Mouse (Mus musculus): ENCODE measurements at regions not wholly inside any gene's neighbourhood (a gene's known extent, or its start where the extent isn't known, plus 50 kb on each side); places are given as distances from the start of the nearest gene placed in this dataset.

DNA sequence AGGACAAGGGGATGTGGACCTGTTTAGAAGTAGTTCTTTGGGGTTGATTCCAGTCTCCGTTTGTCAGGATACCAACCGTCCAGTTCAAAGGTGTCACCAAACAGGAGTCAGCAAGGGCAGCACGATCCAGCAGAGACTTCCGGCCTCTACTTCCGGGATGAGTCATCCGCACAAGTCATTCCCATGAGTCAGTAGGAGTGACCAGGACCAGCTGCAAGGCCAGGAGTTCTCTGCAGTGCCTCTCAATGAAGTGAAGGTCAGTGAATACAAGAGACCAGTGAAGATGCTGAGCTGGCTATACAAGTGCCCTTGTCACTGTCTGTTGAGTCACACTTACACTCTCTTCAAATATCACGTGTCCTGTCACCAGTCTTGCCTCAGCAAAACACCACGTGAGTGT lies 272.8 kb upstream of the Cntnap4 start:
- DNase-seq (ENCODE audit: low spot score) = no peak
- no peaks in the 10 kb centered on the region for H3K27me3 ChIP-seq (ENCODE audit: insufficient read depth, low read length)
- TF ChIP-seq CTCF (IDR thresholded peaks at IDR 0.05) = no peak
- H3K4me3 ChIP-seq (ENCODE audit: low read depth, low read length) = no peak overlapping the region
- no peaks in the 10 kb centered on the region for H3K36me3 ChIP-seq (ENCODE audit: insufficient read depth, low read length)
- H3K9ac ChIP-seq (replicated peaks; ENCODE audit: low read length, poor library complexity, severe bottlenecking) = no peak overlapping the region
- H3K4me2 ChIP-seq (ENCODE audit: low read depth, low read length, poor library complexity, severe bottlenecking) = no peak overlapping the region
- no peak for ATAC-seq (ENCODE audit: low FRiP score)
- H3K4me1 ChIP-seq (ENCODE audit: insufficient read depth, low read length) = no peaks in the 10 kb centered on the region
- H3K27ac ChIP-seq (ENCODE audit: low read depth, low read length) = no peak overlapping the region
- H3K9me3 ChIP-seq (ENCODE audit: low read length) = no peaks in the 10 kb centered on the region
- 88% methylated on average over 8 of the region's 8 CpGs for WGBS

DNA sequence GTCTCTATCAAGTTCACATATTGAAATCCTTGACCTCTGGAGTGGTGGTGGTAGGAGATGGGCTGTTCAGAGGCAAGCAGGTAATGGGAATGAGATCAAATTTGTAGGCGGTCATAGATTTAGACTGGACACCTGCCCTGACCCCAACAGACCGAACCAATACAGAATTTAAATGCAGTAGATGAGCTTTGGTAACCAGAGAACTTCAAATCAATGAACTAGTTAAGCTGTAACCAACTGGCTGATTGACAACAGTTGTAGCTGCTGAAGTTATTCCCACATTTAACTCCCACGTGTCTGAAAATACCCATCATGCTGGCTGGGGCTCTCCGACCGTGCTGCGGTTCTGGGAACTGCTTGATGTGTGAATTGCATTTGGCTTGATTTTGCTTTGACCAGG lies 268.5 kb upstream of the Gm6793 start:
- Histone ChIP-seq H3K9me3 (ENCODE audit: low read length) (no peaks in the 10 kb centered on the region), H3K36me3 (ENCODE audit: insufficient read depth, low read length) (no peaks in the 10 kb centered on the region), H3K4me1 (ENCODE audit: insufficient read depth, low read length) (no peaks in the 10 kb centered on the region), H3K4me2 (ENCODE audit: low read depth, low read length, poor library complexity, severe bottlenecking) (no peak overlapping the region), H3K27me3 (ENCODE audit: insufficient read depth, low read length) (no peaks in the 10 kb centered on the region), H3K27ac (ENCODE audit: low read depth, low read length) (no peak overlapping the region), H3K9ac (replicated peaks; ENCODE audit: low read length, poor library complexity, severe bottlenecking) (no peak overlapping the region), H3K4me3 (ENCODE audit: low read depth, low read length) (no peak overlapping the region)
- no peak for DNase-seq (ENCODE audit: low spot score)
- no peak for ATAC-seq (ENCODE audit: low FRiP score)
- TF ChIP-seq CTCF (IDR thresholded peaks at IDR 0.05) = no peak
- WGBS = 92% methylated on average over 6 of the region's 6 CpGs

DNA sequence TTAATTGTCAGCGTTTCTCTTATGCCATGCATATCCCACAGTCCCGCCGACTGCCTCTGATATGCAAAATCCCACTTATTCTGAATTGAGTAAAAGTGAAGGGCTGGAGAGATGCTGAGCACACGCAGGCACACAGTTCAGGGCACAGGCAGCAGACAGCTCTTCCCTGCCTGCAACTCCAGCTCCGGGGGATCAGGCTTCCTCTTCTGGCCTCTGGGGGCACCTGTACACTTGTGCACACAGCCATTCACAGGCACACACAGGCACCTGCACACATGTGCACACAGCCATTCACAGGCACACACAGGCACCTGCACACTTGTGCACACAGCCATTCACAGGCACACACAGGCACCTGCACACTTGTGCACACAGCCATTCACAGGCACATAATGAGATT lies 254.8 kb upstream of the Gm6793 start:
- WGBS = 19% methylated on average over 5 of the region's 5 CpGs
- peak; percentile 41 for TF ChIP-seq CTCF (IDR thresholded peaks at IDR 0.05)
- Histone ChIP-seq H3K9me3 (ENCODE audit: low read length) (no peaks in the 10 kb centered on the region), H3K27me3 (ENCODE audit: insufficient read depth, low read length) (no peaks in the 10 kb centered on the region), H3K4me2 (ENCODE audit: low read depth, low read length, poor library complexity, severe bottlenecking) (0 out of 2 replicates have a peak overlapping the region, but pooled peaks have one; percentile 15), H3K27ac (ENCODE audit: low read depth, low read length) (no peak overlapping the region), H3K36me3 (ENCODE audit: insufficient read depth, low read length) (no peaks in the 10 kb centered on the region), H3K4me3 (ENCODE audit: low read depth, low read length) (no peak overlapping the region), H3K9ac (replicated peaks; ENCODE audit: low read length, poor library complexity, severe bottlenecking) (no peak overlapping the region), H3K4me1 (ENCODE audit: insufficient read depth, low read length) (peaks cover 6% of the 10 kb centered on the region; the same call in 1 of the 2 replicates)
- DNase-seq (ENCODE audit: low spot score) (no peak), ATAC-seq (ENCODE audit: low FRiP score) (no peak)

DNA sequence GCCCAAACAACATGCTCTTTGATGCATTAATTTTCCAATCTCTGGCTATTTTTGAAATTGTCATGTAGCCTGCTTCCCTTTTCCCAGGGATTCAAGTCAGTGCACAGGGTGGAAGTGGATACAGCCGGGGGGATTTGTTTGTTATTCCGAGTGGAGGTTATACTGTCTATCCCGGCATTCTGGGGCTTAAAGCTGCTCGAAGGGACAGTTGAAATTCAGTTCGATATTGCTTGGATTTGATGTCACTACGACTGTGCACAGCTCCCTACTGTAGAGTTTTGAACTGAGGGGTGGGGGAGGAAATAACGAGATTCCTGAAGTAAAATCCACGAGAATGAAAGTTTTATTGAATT lies 254.4 kb upstream of the Gm6793 start:
- no peaks in the 10 kb centered on the region for H3K9me3 ChIP-seq (ENCODE audit: low read length)
- no peak overlapping the region for H3K4me3 ChIP-seq (ENCODE audit: low read depth, low read length)
- no peaks in the 10 kb centered on the region for H3K36me3 ChIP-seq (ENCODE audit: insufficient read depth, low read length)
- ATAC-seq (ENCODE audit: low FRiP score) (no peak), DNase-seq (ENCODE audit: low spot score) (no peak)
- H3K9ac ChIP-seq (replicated peaks; ENCODE audit: low read length, poor library complexity, severe bottlenecking) = no peak overlapping the region
- H3K4me2 ChIP-seq (ENCODE audit: low read depth, low read length, poor library complexity, severe bottlenecking) = 0 out of 2 replicates have a peak overlapping the region, but pooled peaks have one; percentile 15
- no peak for TF ChIP-seq CTCF (IDR thresholded peaks at IDR 0.05)
- WGBS = 11% methylated on average over 8 of the region's 8 CpGs
- peaks cover 6% of the 10 kb centered on the region; the same call in 1 of the 2 replicates for H3K4me1 ChIP-seq (ENCODE audit: insufficient read depth, low read length)
- no peak overlapping the region for H3K27ac ChIP-seq (ENCODE audit: low read depth, low read length)
- H3K27me3 ChIP-seq (ENCODE audit: insufficient read depth, low read length) = no peaks in the 10 kb centered on the region

GRCm38 (mm10) chr8:112268544-112269213 lies 253.8 kb upstream of the Gm6793 start:
- Histone ChIP-seq H3K9me3 (ENCODE audit: low read length) (no peaks in the 10 kb centered on the region), H3K4me2 (ENCODE audit: low read depth, low read length, poor library complexity, severe bottlenecking) (no peak overlapping the region), H3K27me3 (ENCODE audit: insufficient read depth, low read length) (no peaks in the 10 kb centered on the region), H3K36me3 (ENCODE audit: insufficient read depth, low read length) (no peaks in the 10 kb centered on the region), H3K27ac (ENCODE audit: low read depth, low read length) (0 out of 2 replicates have a peak overlapping the region, but pooled peaks have one; percentile 18), H3K4me1 (ENCODE audit: insufficient read depth, low read length) (peaks cover 6% of the 10 kb centered on the region; the same call in 1 of the 2 replicates), H3K4me3 (ENCODE audit: low read depth, low read length) (no peak overlapping the region), H3K9ac (replicated peaks; ENCODE audit: low read length, poor library complexity, severe bottlenecking) (no peak overlapping the region)
- TF ChIP-seq CTCF (IDR thresholded peaks at IDR 0.05) = no peak
- no peak for ATAC-seq (ENCODE audit: low FRiP score)
- WGBS = 25% methylated on average over 9 of the region's 9 CpGs
- peak; percentile 62 for DNase-seq (ENCODE audit: low spot score)

DNA sequence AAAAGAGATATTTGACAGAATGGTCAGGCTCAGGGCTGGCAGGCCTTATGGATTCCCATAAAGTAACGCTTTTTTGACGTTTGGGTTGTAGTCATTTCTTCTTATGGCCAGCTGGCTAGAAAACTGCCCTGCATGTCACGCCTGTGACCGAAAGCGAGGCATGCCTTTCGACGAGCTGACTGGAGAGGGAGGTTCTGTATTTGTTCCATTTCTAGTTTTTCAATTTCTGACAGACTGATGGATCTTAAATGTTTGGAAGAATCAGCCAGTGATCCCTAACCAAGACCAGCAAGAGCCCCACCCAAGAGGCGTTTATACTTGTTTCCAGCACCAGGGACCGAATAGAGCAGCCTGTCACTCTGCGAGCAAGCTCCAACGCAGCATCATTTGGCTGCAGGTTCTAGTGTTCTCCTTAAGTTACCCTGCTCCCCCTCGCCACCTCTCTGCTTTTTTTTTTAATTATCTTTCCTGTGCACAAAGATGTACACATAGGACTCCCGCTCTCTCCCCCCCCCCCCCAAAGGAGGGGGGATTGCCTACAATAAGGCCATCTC lies 243.2 kb upstream of the Gm6793 start:
- no peaks in the 10 kb centered on the region for H3K9me3 ChIP-seq (ENCODE audit: low read length)
- 25% methylated on average over 13 of the region's 13 CpGs for WGBS
- H3K9ac ChIP-seq (replicated peaks; ENCODE audit: low read length, poor library complexity, severe bottlenecking) = no peak overlapping the region
- no peaks in the 10 kb centered on the region for H3K27me3 ChIP-seq (ENCODE audit: insufficient read depth, low read length)
- H3K4me3 ChIP-seq (ENCODE audit: low read depth, low read length) = peak overlapping the region; percentile 16
- H3K4me1 ChIP-seq (ENCODE audit: insufficient read depth, low read length) = peaks cover 2% of the 10 kb centered on the region; the same call in 1 of the 2 replicates
- ATAC-seq (ENCODE audit: low FRiP score) (no peak), DNase-seq (ENCODE audit: low spot score) (peak; percentile 22)
- H3K36me3 ChIP-seq (ENCODE audit: insufficient read depth, low read length) = no peaks in the 10 kb centered on the region
- TF ChIP-seq CTCF (IDR thresholded peaks at IDR 0.05) = no peak
- H3K4me2 ChIP-seq (ENCODE audit: low read depth, low read length, poor library complexity, severe bottlenecking) = peak overlapping the region; percentile 39
- peak overlapping the region; percentile 14; the same call in 1 of the 2 replicates for H3K27ac ChIP-seq (ENCODE audit: low read depth, low read length)

Data from midbrain, postnatal 0 days (tissue).